Comparison of ENCODE assay signal across 15 mouse cellular contexts in genomic region chr6:98973433-98973832, GRCm38 (mm10).
"Had no signal": no experiment of that assay in that cellular context is flagged by ENCODE, and none has a peak within 500 bp of the region (broad histone marks: within the 10 kb centered on the region; RNA-seq: fewer than 3 reads in every experiment).

No protein-coding gene starts in this region.

- H3K27ac ChIP-seq: liver, embryonic 14.5 days; midbrain, embryonic 10.5 days; midbrain, embryonic 12.5 days; midbrain, embryonic 15.5 days; neural tube, embryonic 12.5 days; stomach, embryonic 15.5 days; stomach, postnatal 0 days had no signal

- H3K4me2 ChIP-seq: lung, embryonic 14.5 days; midbrain, embryonic 12.5 days; midbrain, embryonic 15.5 days; neural tube, embryonic 12.5 days; stomach, embryonic 15.5 days had no signal

- H3K4me1 ChIP-seq: neural tube, embryonic 12.5 days had no signal

- ATAC-seq: midbrain, embryonic 15.5 days had no signal

- H3K36me3 ChIP-seq: midbrain, embryonic 15.5 days had no signal

- H3K4me3 ChIP-seq: midbrain, embryonic 10.5 days; midbrain, embryonic 12.5 days; midbrain, embryonic 15.5 days; neural tube, embryonic 12.5 days; stomach, embryonic 15.5 days had no signal

- DNase-seq: lung, adult 18-20 months; lung, embryonic 14.5 days; lung, postnatal 10 days; lung, postnatal 4 days; right cerebral cortex, postnatal 14 days; thymus, adult 2 months; thymus, postnatal 14 days; thymus, postnatal 36 days had no signal

- H3K27me3 ChIP-seq: midbrain, embryonic 12.5 days; midbrain, embryonic 15.5 days; neural tube, embryonic 12.5 days; stomach, embryonic 15.5 days had no signal

- H3K9me3 ChIP-seq: midbrain, embryonic 10.5 days; midbrain, embryonic 12.5 days; midbrain, embryonic 15.5 days; neural tube, embryonic 12.5 days; stomach, embryonic 15.5 days had no signal

- H3K9ac ChIP-seq: liver, embryonic 14.5 days; lung, embryonic 14.5 days; midbrain, embryonic 12.5 days; midbrain, embryonic 15.5 days; neural tube, embryonic 12.5 days; stomach, embryonic 15.5 days had no signal
